Mouse (Mus musculus): ENCODE measurements at regions not wholly inside any gene's neighbourhood (a gene's known extent, or its start where the extent isn't known, plus 50 kb on each side); places are given as distances from the start of the nearest gene placed in this dataset.
"Not testable (repeated sequence)": the region's sequence is repeated elsewhere in the genome, so short reads cannot be mapped to it uniquely, and the experiment has no call there.

- peak; percentile 31 to 36 for DNase-seq (ENCODE audit: low spot score in 2 of 2)
Observed at GRCm38 (mm10) chr5:118459391-118459792, 101.1 kb upstream of the Med13l start.

DNA sequence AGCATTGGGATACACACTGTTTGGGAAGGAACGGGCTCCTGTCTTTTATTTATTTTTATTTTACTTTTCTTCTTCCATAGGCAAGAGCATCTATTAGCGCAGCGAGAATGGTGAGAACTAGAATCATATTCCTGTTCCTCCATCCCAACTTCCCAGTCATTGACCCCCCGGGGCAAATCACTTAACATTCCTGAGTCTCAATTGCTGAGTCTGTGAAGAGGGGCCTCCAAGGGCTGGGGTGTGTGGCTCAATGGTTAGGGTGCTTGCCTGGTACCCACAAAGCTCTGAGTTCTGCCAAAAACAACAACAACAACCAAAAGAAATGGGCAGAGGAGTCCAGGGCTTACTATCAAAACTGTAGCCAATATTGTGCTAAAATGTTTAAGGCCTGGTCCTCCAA, 98.5 kb upstream of the Med13l start:
- no peak for DNase-seq (ENCODE audit: low spot score in 2 of 2)

- peak; percentile 28 to 55 for DNase-seq (ENCODE audit: low spot score in 2 of 2)
Observed at GRCm38 (mm10) chr5:118464931-118465801, 95.3 kb upstream of the Med13l start.

DNA sequence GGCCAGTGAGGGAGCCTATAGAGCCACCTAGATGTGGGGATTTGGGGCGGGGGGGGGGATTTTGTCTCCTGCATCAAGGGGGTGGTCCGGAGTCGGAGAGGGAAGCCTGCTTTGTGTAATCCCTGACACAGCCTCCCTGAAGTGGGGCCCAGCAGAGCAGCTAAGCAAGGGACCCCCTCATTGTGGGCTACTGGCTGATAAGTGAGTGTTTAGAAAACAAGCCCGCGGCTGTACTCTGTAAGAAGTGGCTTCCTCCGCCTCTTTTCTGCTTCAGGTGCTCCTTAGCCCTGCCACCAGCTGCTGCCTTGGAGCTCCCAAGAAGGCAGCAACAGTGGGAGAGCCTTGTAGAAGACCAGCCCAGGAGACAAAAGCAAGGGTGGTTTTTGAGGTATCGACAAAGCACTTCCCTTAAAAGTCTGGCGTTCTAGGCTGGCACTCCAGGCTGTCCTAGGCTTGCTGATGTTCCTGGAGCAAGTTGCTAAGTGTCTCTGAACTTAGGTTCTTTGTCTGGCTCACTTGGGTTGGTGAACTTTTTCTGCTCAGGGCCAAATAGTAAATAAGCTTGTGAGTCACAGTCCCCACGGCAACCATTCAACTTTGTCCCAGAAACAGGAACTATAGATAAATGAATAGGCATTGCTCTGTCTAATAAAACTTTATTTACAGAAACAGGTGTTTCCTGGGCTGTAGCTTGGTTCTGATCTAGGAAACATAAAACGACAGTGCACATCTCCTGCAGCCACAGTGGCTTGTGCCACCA, 94.3 kb upstream of the Med13l start:
- peak; percentile 28 to 45 for DNase-seq (ENCODE audit: low spot score in 2 of 2)

GRCm38 (mm10) chr5:118468739-118469138, 91.7 kb upstream of the Med13l start:
- DNase-seq (ENCODE audit: low spot score in 2 of 2) = no peak

GRCm38 (mm10) chr5:118471569-118471968, 88.9 kb upstream of the Med13l start:
- DNase-seq (ENCODE audit: low spot score in 2 of 2) = no peak

GRCm38 (mm10) chr5:118472291-118472690, 88.2 kb upstream of the Med13l start:
- DNase-seq (ENCODE audit: low spot score in 2 of 2) = no peak

- DNase-seq (ENCODE audit: low spot score in 2 of 2) = no peak
Observed at GRCm38 (mm10) chr5:118473128-118473730, 87.2 kb upstream of the Med13l start.

GRCm38 (mm10) chr5:118476597-118476996, 83.9 kb upstream of the Med13l start:
- DNase-seq (ENCODE audit: low spot score in 2 of 2) = no peak

GRCm38 (mm10) chr5:118477131-118478119, 83.1 kb upstream of the Med13l start:
- DNase-seq (ENCODE audit: low spot score in 2 of 2) = no peak

DNA sequence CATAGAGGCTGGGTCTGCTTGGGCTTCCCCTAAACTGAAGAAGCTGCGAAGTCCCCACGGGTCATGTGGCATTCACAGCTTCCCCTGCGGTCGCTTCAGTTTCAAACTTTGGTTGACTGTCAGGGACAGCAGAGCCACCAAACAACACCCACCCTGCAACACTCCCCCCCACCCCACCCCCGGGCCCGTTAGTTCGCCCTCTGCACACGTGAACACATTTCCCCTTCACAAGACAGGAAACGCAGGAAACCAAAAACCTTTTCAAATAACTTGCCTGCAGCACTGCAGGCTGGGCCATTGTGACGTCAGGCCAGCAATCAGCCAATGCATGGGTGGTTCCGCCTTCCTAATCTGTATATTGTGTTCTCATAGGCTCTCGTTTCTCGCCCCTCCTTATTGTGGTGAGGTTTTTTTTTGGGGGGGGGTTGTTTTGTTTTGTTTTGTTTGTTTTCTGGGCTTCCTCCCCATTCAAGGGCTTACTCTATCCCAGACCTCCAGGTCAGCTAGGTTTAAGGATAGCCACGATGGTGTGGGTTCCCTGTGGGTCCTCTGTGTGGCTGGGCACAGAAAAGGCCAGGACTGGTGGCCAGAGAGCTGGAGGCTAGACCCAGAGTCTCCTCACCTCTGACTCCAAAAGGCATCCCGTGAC, 82.2 kb upstream of the Med13l start:
- no peak for DNase-seq (ENCODE audit: low spot score in 2 of 2)

DNA sequence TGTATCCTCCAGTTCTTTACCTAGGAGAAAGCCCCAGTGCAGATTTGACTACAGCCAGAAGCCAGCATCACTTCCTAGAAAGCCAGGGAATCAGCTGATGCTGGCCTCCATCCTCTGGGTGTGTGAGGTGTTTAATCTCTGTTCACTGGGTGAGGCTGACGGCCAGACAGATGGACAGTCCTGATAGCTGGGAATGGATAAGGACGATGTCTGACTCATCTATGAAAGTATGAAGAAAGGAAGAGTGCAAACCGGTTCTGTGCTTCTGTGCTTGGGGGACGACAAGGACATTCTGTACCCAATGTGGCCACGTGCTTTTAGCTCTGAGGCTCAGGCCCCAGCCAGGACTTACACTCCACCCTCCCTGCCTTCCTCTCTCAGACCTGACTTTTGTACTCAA, 80.5 kb upstream of the Med13l start:
- DNase-seq (ENCODE audit: low spot score in 2 of 2) = peak in 1 of 2 experiments; percentile 18

DNA sequence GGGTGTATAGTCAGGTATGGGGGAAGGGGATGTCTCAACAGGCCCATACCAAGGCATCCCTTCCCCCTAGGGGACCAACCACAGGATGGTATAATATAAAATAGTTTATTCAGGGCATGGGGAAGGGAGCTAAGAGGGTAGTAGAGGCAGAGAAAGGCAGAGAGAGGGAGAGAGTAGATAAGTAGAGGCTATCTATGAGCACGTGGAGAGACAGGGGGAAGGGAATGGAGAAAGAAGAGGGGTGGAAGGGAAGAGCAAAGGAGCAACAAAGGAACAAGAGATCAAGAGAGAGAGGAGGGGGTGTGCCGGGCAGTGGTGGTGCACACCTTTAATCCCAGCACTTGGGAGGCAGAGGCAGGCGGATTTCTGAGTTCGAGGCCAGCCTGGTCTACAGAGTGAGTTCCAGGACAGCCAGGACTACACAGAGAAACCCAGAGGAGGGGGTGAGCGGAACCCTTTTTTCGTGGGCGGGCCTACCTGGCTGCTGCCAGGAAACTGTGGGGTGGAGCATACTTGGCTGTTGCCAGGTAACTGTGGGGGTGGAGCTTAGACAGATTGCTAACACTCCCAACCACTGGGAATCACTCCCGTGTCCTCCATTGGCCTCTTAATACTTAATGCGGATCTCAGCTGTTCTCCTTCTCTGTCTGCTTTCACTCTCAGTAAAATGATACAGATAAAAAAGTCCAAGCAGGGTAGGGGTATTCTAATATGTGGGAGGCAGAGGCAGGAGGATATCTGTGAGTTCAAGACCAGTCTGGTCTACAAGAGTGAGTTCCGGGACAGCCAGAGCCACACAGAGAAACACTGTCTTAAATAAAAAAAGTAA, 79.3 kb upstream of the Med13l start:
- DNase-seq (ENCODE audit: low spot score in 2 of 2) = no peak

DNA sequence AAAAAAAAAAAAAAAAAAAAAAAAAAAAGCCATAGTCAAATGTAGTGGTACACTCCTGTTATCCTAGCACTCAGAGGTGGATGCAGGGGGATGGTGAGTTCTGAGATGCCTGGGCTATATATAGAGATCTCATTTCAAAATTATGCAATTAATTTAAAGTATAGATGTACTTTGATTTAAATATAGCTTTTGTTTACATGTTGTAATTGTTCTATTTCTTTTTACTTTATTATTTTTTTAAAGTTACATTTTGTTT, 78.8 kb upstream of the Med13l start:
- no peak for DNase-seq (ENCODE audit: low spot score in 2 of 2)

DNA sequence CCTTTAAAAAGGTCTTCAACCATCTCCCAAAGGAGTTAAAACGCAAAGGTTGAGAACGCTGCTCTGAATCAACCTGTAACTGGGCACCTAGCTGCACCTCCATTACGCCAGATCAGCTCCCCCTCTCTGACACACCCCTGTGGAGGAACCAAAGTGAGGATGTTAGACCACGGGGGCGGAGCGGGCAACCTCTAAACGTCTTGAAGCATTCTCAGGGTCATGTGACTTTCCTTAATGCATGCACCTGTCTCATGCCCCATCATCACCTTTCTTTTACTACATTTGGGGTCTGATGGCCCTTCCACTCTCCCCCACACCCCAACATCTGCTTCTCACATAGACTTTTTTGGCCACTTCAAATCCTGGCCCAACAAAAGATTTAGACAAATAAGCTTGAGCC, 77.9 kb upstream of the Med13l start:
- DNase-seq (ENCODE audit: low spot score in 2 of 2) = no peak

DNA sequence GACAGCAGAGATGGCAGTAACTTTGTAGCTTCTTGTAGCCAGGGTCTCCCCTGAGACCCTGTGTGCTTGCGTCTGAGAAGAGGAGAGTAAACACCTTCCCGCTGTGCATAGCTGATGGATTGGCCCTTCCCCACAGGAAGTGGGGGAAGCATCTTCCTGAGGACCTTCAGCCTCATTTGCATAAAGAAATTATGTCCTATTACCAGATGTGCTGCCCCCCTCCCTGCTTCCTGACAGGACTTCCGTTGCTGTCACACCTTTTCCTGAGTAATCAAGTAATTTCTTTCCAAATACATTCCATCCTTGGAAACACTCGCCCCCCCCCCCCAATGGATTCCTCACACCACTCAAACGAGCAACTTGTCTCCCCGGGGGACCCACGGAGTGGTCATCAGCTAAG, 77.5 kb upstream of the Med13l start:
- no peak for DNase-seq (ENCODE audit: low spot score in 2 of 2)

- DNase-seq (ENCODE audit: low spot score in 2 of 2) = no peak
Observed at GRCm38 (mm10) chr5:118483532-118483931, 76.9 kb upstream of the Med13l start.

DNA sequence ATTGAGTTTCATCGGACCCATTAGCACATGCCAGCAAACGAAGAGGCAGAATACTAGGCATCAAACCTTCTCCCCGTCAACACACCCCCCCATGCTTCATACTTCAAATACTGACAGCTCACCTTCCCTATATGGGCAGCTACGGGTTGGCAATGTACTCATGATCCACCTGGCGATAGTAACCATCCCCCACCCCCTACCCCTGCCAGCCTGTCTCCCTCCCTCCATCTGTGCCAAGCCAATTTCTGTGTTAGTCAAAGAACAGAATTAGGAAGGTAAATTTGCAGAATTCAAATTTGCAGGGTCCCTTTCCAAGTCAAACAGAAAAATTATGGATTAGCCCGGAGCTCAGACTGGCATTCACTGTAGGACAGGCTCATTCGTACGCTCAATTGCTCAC, 75.3 kb upstream of the Med13l start:
- no peak for DNase-seq (ENCODE audit: low spot score in 2 of 2)

- not testable (repeated sequence) for DNase-seq (ENCODE audit: low spot score in 2 of 2)
Observed at GRCm38 (mm10) chr5:118492522-118492921, 68.0 kb upstream of the Med13l start.

All from urinary bladder, adult 18-20 months (tissue).